Mouse (Mus musculus): ENCODE results near the gene Slc25a16. TPM values are rescaled to one million over a fixed set of nuclear protein-coding genes. Genes with fewer than 3 reads are reported as not detected.

The Slc25a16 gene
- total RNA-seq, 1 experiment from 2014 or later: 39.0 TPM

Other genes with a start within 250 kb of the Slc25a16 start
- gene Stox1, start 194.5 kb upstream of the Slc25a16 start, total RNA-seq (2021): 1.2 and 1.5 TPM in 2 replicates
- 81.6 and 88.5 TPM in 2 replicates for gene Ccar1, start 128.3 kb upstream of the Slc25a16 start, total RNA-seq (2021)
- gene Tet1, start 11.6 kb upstream of the Slc25a16 start, total RNA-seq (2021): 7.2 and 11.0 TPM in 2 replicates
- 3.8 and 3.9 TPM in 2 replicates for gene Dna2, start 26.4 kb downstream of the Slc25a16 start, total RNA-seq (2021)
- gene Rufy2, start 59.6 kb downstream of the Slc25a16 start, total RNA-seq (2021): 14.8 and 20.9 TPM in 2 replicates
- 49.2 and 56.0 TPM in 2 replicates for gene Hnrnph3, start 103.6 kb downstream of the Slc25a16 start, total RNA-seq (2021)
- gene Pbld2, start 103.7 kb downstream of the Slc25a16 start, total RNA-seq (2021): 4.6 and 8.7 TPM in 2 replicates
- 14.4 and 18.0 TPM in 2 replicates for gene Pbld1, start 139.5 kb downstream of the Slc25a16 start, total RNA-seq (2021)
- gene Atoh7, start 179.0 kb downstream of the Slc25a16 start, total RNA-seq (2021): not detected in 2 replicates